Mouse (Mus musculus) bone marrow, adult 2 months (tissue): ENCODE data around the gene Uaca.

Experiments used
- CTCF ChIP-seq: fragments of 200-500 bp; IDR thresholded peaks from 2 replicates; pipeline ENCODE4 v1.5.1; 2011; ENCODE audit warnings: low read length, control low read depth; ENCODE audit not compliant: control insufficient read depth, insufficient read depth
- POLR2A ChIP-seq: fragments of 200-500 bp; IDR thresholded peaks from 2 replicates; pipeline ENCODE4 v1.6.1; 2011; ENCODE audit warnings: low read depth, mild to moderate bottlenecking, control low read depth, low read length, borderline replicate concordance; ENCODE audit not compliant: control insufficient read depth

DNA sequence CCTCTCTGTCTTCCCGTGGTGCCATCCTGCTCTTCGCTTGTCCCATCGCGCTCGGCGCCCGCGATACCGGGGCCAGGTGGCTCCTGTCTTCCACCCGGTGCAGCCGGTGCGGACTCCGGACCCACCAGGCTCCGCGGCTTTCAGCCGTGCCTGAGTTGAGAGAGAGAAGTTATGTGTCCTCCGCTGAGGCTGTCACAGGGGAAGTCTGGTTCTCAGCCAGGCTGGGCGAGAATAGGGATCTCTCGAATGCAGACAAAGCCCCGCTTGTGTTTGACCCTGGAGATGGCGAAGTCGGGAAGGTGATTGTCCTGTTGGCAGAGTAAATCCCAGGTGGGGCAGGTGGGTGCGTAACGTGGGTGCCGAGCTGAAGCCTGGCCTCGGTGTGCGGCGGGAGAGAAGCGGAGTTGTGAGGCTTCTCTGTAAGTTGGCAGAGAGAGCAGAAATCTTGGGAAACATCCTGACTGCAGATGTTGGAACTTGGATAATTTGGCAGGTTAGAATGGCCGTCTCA, 554 bp downstream of the Uaca start:
- TF ChIP-seq CTCF (no peak), POLR2A (no peak)
